Mouse (Mus musculus) lung, postnatal 0 days (tissue): Measurements from ENCODE around the gene Shroom2.
A peak's percentile ranks its signal among the peaks of the same experiment; 100 is the strongest.

Source experiments
- CTCF ChIP-seq: IDR thresholded peaks from 2 replicates; pipeline ENCODE4 v1.5.1; 2016; ENCODE audit warnings: antibody characterized with exemption, mild to moderate bottlenecking
- EP300 ChIP-seq: IDR thresholded peaks from 2 replicates; pipeline ENCODE4 v1.6.1; 2016; ENCODE audit warnings: antibody characterized with exemption, mild to moderate bottlenecking, control low read depth

GRCm38 (mm10) chrX:152743642-152744041 lies 25.6 kb downstream of the Shroom2 start:
- TF ChIP-seq CTCF (no peak), EP300 (peak; percentile 83)
